Comparison of ENCODE assay signal across 10 mouse cellular contexts in the genomic region with DNA sequence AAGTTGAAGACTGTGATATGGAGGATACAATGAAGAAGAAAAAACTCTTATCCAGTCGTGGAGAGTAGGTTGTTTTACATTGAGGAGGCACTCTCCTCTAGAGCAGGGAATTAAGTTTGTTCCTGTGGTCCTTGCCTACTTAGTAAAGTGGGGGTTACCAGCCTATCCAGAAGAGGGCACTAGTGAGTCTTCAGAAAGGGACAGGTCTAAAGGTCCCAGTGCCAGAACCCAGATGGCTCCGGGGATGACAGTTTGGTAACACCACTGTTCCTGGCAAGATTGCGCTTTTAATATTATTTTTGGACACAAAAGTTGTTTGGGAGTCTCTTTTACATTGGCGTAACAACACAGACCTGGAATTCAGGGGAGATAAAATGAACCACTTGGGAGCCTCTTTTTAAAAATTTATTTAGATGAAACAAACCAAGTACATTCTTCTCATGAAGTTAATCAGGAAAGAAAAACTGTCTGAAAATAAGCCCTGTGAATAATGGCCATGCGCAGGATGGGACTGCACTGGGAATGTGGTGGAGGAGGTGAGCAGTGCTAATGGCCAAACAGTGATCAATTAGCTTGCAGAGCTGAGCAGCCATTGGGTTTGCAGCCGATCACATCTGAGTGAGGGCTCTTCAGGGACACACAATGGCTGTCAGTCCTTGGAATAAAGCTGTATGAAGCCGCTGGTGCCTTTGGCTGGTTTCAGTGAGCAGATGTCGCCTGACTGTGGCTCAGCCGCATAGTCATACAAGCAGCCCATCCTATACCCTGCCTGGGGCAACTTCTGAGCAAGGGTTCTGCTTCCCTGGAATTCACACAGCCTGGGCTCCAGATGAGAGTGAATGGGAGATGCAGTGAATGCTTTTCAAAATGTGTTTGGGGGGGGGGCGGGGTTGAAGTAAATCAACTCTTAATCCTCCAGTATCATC.
DNase-seq lines count a peak whose midpoint lies in the region; ATAC-seq and TF ChIP-seq lines count a peak whose summit lies in the region.
"Had no signal": no experiment of that assay in that cellular context is flagged by ENCODE, and none has a peak within 500 bp of the region (broad histone marks: within the 10 kb centered on the region; RNA-seq: fewer than 3 reads in every experiment).

No protein-coding gene starts in this region.

- H3K27ac ChIP-seq in heart, embryonic 11.5 days (ENCODE audit: low read depth, low read length), result no peak overlapping the region
- H3K27ac ChIP-seq in lung, embryonic 14.5 days (ENCODE audit: low read depth), result no peak overlapping the region
- no peak overlapping the region for H3K27ac ChIP-seq in hindbrain, postnatal 0 days
- H3K27ac ChIP-seq: lung, embryonic 15.5 days had no signal

- TF ChIP-seq CTCF in lung, embryonic 14.5 days (IDR thresholded peaks at IDR 0.05; ENCODE audit: low read depth), result peak; percentile 36; the same call in 1 of the 2 replicates
- TF ChIP-seq CTCF in hindbrain, postnatal 0 days (IDR thresholded peaks at IDR 0.05; ENCODE audit: low read depth), result peak; percentile 51

- no peaks in the 10 kb centered on the region for H3K36me3 ChIP-seq in heart, embryonic 11.5 days (ENCODE audit: control insufficient read depth, insufficient read depth, low read length)
- no peaks in the 10 kb centered on the region for H3K36me3 ChIP-seq in lung, embryonic 14.5 days (ENCODE audit: insufficient read depth)
- no peaks in the 10 kb centered on the region for H3K36me3 ChIP-seq in hindbrain, postnatal 0 days (ENCODE audit: insufficient read depth, low read length)
- H3K36me3 ChIP-seq: lung, embryonic 15.5 days had no signal

- no peaks in the 10 kb centered on the region for H3K27me3 ChIP-seq in heart, embryonic 11.5 days (ENCODE audit: control insufficient read depth, insufficient read depth, low read length)
- H3K27me3 ChIP-seq in lung, embryonic 14.5 days (ENCODE audit: insufficient read depth, low read length), result no peaks in the 10 kb centered on the region
- H3K27me3 ChIP-seq in hindbrain, postnatal 0 days (ENCODE audit: insufficient read depth, low read length), result no peaks in the 10 kb centered on the region
- H3K27me3 ChIP-seq: lung, embryonic 15.5 days had no signal

- H3K4me3 ChIP-seq in heart, embryonic 11.5 days (ENCODE audit: low read depth, low read length), result no peak overlapping the region
- no peak overlapping the region for H3K4me3 ChIP-seq in lung, embryonic 14.5 days (ENCODE audit: low read depth, low read length)
- no peak overlapping the region for H3K4me3 ChIP-seq in hindbrain, postnatal 0 days (ENCODE audit: low read length)
- H3K4me3 ChIP-seq: lung, embryonic 15.5 days had no signal

- DNase-seq in heart, postnatal 10 days, result peak; percentile 5 to 11
- DNase-seq in lung, embryonic 14.5 days, result peak; percentile 22
- no peak for DNase-seq in lung, postnatal 10 days
- peak; percentile 65 for DNase-seq in ZHBTc4 (ENCODE audit: low read depth, low spot score)
- DNase-seq in hindbrain, postnatal 0 days (ENCODE audit: low spot score), result peak; percentile 38
- no peak for DNase-seq in right cerebral cortex, postnatal 4 days
- DNase-seq: gastrocnemius, postnatal 14 days had no signal

- no peaks in the 10 kb centered on the region for H3K4me1 ChIP-seq in heart, embryonic 11.5 days (ENCODE audit: control insufficient read depth, insufficient read depth, low read length)
- H3K4me1 ChIP-seq in lung, embryonic 14.5 days (ENCODE audit: insufficient read depth), result no peaks in the 10 kb centered on the region
- no peaks in the 10 kb centered on the region for H3K4me1 ChIP-seq in hindbrain, postnatal 0 days (ENCODE audit: insufficient read depth, low read length)
- H3K4me1 ChIP-seq: lung, embryonic 15.5 days had no signal

- ATAC-seq in heart, embryonic 11.5 days (replicated peaks; ENCODE audit: insufficient number of reproducible peaks, low FRiP score, low TSS enrichment), result no peak
- no peak for ATAC-seq in lung, embryonic 14.5 days (ENCODE audit: insufficient read depth)
- ATAC-seq in hindbrain, postnatal 0 days, result no peak
- no peak for ATAC-seq in erythroblast, adult 5-6 weeks (replicated peaks; ENCODE audit: low FRiP score, poor library complexity, severe bottlenecking)

- intact Hi-C loops in heart, postnatal 10 days (cut with DNase I), result no loop called here

- no peaks in the 10 kb centered on the region for H3K9me3 ChIP-seq in heart, embryonic 11.5 days (replicated peaks; ENCODE audit: control insufficient read depth, low read length)
- H3K9me3 ChIP-seq in lung, embryonic 14.5 days (ENCODE audit: low read depth, low read length), result no peaks in the 10 kb centered on the region
- no peaks in the 10 kb centered on the region for H3K9me3 ChIP-seq in hindbrain, postnatal 0 days (ENCODE audit: low read length)
- H3K9me3 ChIP-seq: lung, embryonic 15.5 days had no signal

- 72% methylated on average over 10 of the region's 10 CpGs for WGBS in heart, embryonic 11.5 days (ENCODE audit: insufficient replicate concordance)
- WGBS in lung, embryonic 14.5 days, result 78% methylated on average over 10 of the region's 10 CpGs
- 63% methylated on average over 10 of the region's 10 CpGs for WGBS in hindbrain, postnatal 0 days

- no peak overlapping the region for H3K4me2 ChIP-seq in heart, embryonic 11.5 days
- no peak overlapping the region for H3K4me2 ChIP-seq in lung, embryonic 14.5 days
- no peak overlapping the region for H3K4me2 ChIP-seq in hindbrain, postnatal 0 days (ENCODE audit: low read depth, low read length)
- H3K4me2 ChIP-seq: lung, embryonic 15.5 days had no signal

- H3K9ac ChIP-seq in heart, embryonic 11.5 days (ENCODE audit: low read depth, low read length), result no peak overlapping the region
- no peak overlapping the region for H3K9ac ChIP-seq in lung, embryonic 14.5 days
- H3K9ac ChIP-seq in hindbrain, postnatal 0 days (replicated peaks; ENCODE audit: low read length), result no peak overlapping the region
- H3K9ac ChIP-seq: lung, embryonic 15.5 days had no signal

Comparison
In these comparisons a context has a peak if more than half of its experiments do, and no peak if none do; other contexts are left out.
1. DNase-seq: peak in heart, postnatal 10 days (2 of 2), lung, embryonic 14.5 days (single experiment), ZHBTc4 (single experiment) and hindbrain, postnatal 0 days (single experiment); none in lung, postnatal 10 days (single experiment) and right cerebral cortex, postnatal 4 days (single experiment).